Mouse (Mus musculus): ENCODE measurements around the gene Brd1.

The Brd1 gene

DNA sequence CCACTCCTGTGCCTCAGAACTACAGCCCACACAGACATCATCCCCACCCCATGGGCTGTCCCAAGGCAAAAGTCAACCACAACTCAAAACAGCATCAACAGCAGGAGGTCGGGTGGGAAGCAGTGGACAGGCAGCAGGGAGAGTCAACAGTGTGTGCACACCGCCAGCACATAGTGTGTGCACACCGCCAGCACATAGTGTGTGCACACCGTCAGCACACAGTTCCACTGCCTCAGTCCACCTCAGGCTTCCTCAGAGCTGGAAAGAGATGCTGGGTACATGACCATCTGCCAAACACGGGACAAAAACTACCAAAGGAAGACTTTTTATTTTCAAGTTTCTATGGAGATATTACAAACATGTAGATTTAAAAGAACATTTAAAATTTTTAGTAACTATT lies 47.3 kb downstream of the Brd1 start:
- DNase-seq (ENCODE audit: low read depth): no peak

- no peak for DNase-seq (ENCODE audit: low read depth)
These were observed 50.0 kb downstream of the Brd1 start for GRCm38 (mm10) chr15:88684039-88684438.

GRCm38 (mm10) chr15:88680931-88681330 lies 53.1 kb downstream of the Brd1 start:
- DNase-seq (ENCODE audit: low read depth): no peak

DNA sequence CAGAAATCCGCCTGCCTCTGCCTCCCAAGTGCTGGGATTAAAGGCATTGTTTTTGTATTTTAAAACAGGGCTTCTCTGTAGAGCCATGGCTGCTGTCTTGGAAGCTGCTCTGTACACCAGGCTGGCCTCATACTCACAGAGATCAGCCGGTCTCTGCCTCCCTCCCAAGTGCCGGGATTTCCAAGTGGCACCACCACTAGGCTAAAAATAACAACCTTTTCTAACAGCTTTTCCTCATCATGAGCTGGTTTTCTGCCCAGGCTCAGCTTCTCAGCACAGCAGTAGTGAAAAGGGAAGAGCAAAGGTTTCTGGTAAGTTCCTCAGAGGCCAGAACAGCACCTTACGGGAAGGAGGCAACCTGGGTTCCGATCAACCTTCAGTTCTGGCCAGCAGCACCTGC lies 56.5 kb downstream of the Brd1 start:
- no peak for DNase-seq (ENCODE audit: low read depth)

GRCm38 (mm10) chr15:88675998-88676397 lies 58.0 kb downstream of the Brd1 start:
- DNase-seq (ENCODE audit: low read depth): no peak

GRCm38 (mm10) chr15:88668693-88669092 lies 65.3 kb downstream of the Brd1 start:
- no peak for DNase-seq (ENCODE audit: low read depth)

GRCm38 (mm10) chr15:88667653-88668052 lies 66.4 kb downstream of the Brd1 start:
- no peak for DNase-seq (ENCODE audit: low read depth)

DNA sequence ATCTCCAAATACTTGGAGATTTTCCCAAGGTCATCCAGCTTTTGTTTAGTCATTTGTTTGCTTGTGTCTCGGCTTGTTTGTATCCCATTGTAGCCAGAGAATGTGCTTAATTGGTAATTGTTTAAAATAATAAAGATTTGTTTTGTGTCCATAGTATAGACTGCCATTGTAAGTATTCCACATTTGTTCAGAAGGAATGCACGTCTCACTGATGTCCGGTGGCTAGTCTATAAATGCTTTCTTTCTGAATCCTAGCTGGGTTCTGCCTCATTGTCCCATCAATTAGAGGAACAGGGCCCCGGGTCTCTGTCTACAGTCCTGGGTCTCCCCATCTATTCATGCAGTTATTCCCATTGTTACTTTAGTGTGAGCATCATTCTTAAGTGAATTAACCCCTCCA lies 68.2 kb downstream of the Brd1 start:
- DNase-seq (ENCODE audit: low read depth): no peak

GRCm38 (mm10) chr15:88663041-88663440 lies 71.0 kb downstream of the Brd1 start:
- no peak for DNase-seq (ENCODE audit: low read depth)

DNA sequence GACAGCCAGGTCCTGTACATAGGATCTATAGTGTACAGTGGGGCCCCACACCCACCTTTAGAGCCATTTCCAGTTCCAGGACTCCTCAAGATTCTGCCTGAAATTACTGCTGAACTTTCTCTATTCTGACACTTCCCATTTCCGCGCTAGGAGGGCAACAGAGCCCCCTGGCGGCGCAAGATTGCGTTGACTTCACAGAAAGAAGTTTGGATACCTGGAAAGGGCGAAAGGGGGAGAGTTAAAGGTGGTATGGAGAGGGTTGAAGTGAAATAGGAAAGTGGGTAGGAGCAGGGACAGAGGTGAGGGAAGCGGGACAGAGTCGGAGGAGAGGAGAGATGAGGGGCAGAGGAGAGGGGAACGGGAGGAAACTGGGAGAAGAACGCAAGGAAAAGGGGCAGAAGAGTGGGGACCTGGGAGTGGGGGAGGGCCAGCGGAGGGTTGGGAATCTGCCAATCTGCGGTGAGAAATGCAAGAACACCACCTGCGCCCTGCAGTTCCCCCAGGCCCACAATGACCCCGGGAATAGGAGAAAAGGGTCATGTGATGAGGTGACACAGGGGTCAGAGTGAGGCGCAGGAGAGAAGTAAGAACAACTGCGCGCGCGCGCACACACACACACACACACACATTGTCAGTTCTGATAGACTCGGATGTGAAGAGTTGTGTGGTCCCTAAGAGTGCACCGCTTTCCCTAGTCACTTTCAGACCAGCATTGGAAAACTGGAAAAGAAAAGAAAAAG lies 71.8 kb downstream of the Brd1 start:
- peak; percentile 24 for DNase-seq (ENCODE audit: low read depth)

DNA sequence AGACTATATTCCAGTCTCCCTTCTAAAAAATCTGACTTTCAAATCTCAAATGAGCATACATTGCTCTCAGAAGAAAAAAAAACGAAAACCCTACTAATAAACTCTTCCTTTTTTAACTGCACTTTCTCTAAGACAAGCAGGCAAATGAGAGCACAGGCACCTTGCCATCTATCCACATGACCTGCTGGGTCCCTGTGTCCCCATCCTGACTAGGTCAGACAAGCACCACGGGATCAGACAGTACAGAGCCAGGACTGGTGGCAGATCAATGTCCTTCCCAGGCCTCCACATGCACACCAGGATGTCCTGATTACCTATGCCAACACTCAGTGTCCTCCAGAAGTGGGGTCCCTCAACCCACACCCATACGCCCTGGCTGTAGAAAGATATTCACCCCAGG lies 72.4 kb downstream of the Brd1 start:
- no peak for DNase-seq (ENCODE audit: low read depth)

GRCm38 (mm10) chr15:88652006-88652405 lies 82.0 kb downstream of the Brd1 start:
- peak; percentile 3 for DNase-seq (ENCODE audit: low read depth)

DNA sequence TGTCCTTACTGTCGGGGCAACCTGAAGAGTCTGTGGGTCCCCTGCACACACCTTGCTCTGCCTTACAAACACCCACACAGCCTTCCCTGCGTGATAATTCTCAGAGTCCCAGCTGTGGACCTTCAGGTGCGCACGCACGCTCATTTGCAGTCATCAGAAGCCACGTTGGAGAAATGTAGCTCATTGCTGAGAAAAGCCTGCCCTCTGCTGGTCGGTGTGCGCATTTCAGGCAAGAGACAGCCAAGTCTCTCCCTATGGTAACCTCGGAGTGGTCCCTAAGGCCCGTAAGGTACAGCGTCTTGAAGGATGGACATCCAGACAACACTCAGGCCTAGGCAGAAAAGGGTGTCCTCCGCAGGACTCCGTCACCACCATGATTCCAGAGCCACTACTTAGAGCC lies 83.0 kb downstream of the Brd1 start:
- peak; percentile 33 for DNase-seq (ENCODE audit: low read depth)
